Mouse (Mus musculus): ENCODE data around the gene Vmn1r36.
"Not testable (repeated sequence)": the region's sequence is repeated elsewhere in the genome, so short reads cannot be mapped to it uniquely, and the experiment has no call there.

The Vmn1r36 gene

GRCm38 (mm10) chr6:66719068-66719467 is at the start of gene Vmn1r36:
Gene Vmn1r36, minus strand, starts transcription at chr6:66719168.
- DNase-seq (ENCODE audit: low spot score): not testable (repeated sequence)

GRCm38 (mm10) chr6:66729082-66729481 is 10.1 kb upstream of the Vmn1r36 start, which contains the start of gene Vmn1r37:
Gene Vmn1r37, plus strand, starts transcription at chr6:66729382.
- DNase-seq (ENCODE audit: low spot score): not testable (repeated sequence)

- DNase-seq (ENCODE audit: low spot score): no peak
Observed at GRCm38 (mm10) chr6:66713854-66714253, 5.1 kb downstream of the Vmn1r36 start.

- DNase-seq (ENCODE audit: low spot score): no peak
Observed at GRCm38 (mm10) chr6:66708901-66709300, 10.1 kb downstream of the Vmn1r36 start.

GRCm38 (mm10) chr6:66685806-66686205 is 33.2 kb downstream of the Vmn1r36 start, which contains the start of gene Vmn1r35:
Gene Vmn1r35, minus strand, starts transcription at chr6:66685906.
- no peak for DNase-seq (ENCODE audit: low spot score)
